Mouse (Mus musculus): ENCODE data around the gene Ctxn1.

Ctxn1 gene

DNA sequence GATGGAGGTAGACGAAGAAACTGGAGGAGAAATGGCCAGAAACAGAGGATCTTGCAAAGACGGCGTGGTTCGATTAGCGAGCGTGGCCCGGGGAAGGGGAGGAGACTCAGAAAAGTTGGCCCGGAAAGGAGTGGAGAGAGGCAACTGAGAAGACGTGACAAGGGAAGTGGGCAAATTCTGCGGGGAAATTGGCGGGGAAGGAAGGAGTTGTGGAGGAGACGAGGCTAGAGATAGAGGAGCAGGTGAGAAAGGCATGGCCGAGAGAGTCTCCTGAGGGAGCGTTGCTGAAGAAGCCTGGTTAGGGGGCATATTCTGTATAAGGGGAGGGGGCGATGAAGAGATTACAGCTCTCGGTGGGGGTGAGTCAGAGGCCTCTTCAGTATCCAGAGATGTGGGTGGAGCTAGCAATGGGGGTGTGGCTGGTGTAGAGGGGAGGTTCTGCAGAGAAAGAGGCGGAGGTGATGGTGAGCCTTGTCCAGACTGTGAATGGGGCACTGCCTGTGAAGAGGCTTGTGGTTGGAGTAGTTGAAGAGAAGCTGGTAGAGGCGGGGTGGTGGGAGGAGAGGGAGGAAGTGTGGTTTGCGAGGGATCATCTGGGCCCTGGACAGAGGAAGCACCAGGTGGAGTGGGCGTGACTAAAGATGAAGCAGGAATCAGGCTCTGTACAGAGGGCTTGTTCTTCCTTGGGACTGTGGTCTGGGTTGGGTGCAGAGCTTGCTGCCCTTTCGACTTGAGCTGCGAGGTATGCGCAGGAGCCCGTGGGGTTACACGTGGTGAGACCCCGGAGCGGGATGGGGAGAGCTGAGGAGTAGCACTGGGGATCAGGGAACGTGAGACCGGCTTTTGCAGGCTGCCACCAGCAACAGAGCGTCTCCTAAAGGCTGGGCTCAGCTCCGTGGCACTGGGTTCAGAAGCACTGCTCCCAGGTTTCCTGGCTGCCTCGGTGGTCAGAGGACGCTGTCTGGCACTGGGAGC lies 44.8 kb downstream of the Ctxn1 start:
- in situ Hi-C loops (cut with MboI; ENCODE audit: low sequenced_read_pairs) = no loop called here

DNA sequence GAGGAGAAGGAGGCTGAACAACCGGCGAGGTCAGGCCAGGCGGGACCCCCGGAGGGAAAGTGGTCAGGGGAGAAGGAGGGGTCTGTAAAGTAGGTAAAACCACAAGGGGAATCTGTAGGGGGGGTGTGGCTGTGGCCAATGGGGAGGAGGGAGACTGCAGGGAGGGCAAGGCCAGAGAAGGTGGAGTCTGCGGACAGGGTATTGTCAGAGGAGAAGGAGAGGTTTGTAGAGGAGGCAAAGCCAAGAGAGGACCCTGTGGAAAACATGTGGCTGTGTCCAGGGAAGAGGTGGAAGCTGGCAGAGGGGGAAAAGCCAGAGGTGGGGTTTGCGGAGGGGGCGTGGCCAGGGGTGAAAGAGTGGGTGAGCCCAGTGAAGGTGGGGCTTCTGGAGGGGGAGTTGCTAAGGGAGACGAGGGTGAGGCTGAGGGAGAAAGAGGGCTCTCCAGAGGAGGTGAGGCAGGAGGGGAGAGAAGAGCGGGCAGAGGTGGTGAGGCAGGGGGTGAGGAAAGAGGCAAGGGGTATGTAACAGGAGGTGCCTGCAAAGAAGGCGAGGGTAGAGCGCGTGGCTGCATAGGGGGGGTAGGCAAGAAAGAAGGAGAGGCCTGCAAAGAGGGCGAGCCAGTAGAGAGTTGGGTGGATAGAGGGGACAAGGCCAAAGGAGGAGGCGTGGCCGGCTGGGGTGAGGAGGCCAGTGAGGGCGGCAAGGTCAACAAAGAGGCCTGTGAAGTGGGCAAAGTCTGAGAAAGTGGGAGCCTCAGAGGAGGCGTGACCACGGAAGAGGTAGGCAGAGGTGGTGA lies 45.7 kb downstream of the Ctxn1 start:
- in situ Hi-C loops (cut with MboI; ENCODE audit: low sequenced_read_pairs) = no loop called here

DNA sequence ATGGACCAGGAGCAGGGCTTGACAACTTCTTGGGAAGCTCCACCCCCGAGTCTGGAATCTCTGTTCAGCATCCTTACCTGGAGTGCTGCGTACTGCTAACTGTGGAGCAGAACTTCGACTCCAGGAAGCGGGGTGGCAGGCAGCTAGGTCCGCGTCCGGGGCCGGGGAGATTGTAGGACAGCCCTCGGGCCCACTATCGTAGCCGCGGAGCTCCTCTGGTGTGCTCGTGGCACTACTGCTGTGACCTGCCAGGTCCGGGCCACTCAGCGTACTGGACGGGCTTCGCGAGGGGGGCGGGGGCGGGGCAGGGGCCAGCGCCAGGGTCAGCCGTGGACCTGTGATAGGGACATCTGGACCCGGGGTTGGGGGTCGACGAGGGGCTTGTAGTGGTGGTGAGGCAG lies 46.3 kb downstream of the Ctxn1 start:
- in situ Hi-C loops (cut with MboI; ENCODE audit: low sequenced_read_pairs) = no loop called here

DNA sequence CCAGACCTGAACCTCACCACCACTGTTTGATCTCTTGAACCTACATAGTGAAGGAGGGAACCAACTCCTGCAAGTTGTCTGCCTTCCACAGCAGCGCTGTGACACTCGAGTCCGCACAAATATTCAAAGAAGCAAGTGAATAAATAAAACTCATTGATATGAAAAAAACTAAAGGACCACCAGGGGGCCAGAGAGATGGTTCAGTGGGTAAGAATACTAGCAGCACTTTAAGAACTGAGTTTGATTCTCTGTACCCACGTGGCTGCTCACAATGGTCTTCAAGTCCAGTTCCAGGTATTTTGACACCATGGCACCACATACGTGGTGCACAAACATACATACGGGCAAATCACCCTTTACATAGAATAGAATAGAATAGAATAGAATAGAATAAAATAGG lies 48.0 kb downstream of the Ctxn1 start:
- in situ Hi-C loops (cut with MboI; ENCODE audit: low sequenced_read_pairs) = no loop called here
